Mouse (Mus musculus) embryo, embryonic 11.5 days (tissue): Measurements from ENCODE around the gene Setd1b.
A peak's percentile ranks its signal among the peaks of the same experiment; 100 is the strongest.
"Not testable (repeated sequence)": the region's sequence is repeated elsewhere in the genome, so short reads cannot be mapped to it uniquely, and the experiment has no call there.

ENCODE experiments used
- DNase-seq: peaks from one replicate; pipeline ENCODE4 v3.0.0-alpha.2; 2012; ENCODE audit warnings: low read depth, low spot score

Setd1b gene

GRCm38 (mm10) chr5:123162942-123163341 is 20.9 kb downstream of the Setd1b start:
- DNase-seq: no peak

- no peak for DNase-seq
These were observed 24.4 kb downstream of the Setd1b start for GRCm38 (mm10) chr5:123166437-123166836.

GRCm38 (mm10) chr5:123167591-123167990 is 25.6 kb downstream of the Setd1b start:
- no peak for DNase-seq

- DNase-seq: no peak
These were observed 27.3 kb downstream of the Setd1b start, which contains the start of gene Psmd9 for GRCm38 (mm10) chr5:123169284-123169683. Gene Psmd9, plus strand, starts transcription at chr5:123169413.

GRCm38 (mm10) chr5:123170365-123170764 is 28.4 kb downstream of the Setd1b start:
- no peak for DNase-seq

- DNase-seq: peak; percentile 80
These were observed 29.8 kb downstream of the Setd1b start for GRCm38 (mm10) chr5:123171646-123172350.

- no peak for DNase-seq
These were observed 36.8 kb downstream of the Setd1b start for GRCm38 (mm10) chr5:123178792-123179191.

GRCm38 (mm10) chr5:123180390-123180789 is 38.4 kb downstream of the Setd1b start:
- no peak for DNase-seq

GRCm38 (mm10) chr5:123181536-123181935 is 39.5 kb downstream of the Setd1b start:
- DNase-seq: no peak

GRCm38 (mm10) chr5:123182651-123183050 is 40.7 kb downstream of the Setd1b start, which contains the start of gene Hpd:
Gene Hpd, minus strand, starts transcription at chr5:123182727.
- no peak for DNase-seq

GRCm38 (mm10) chr5:123185966-123186365 is 44.0 kb downstream of the Setd1b start:
- no peak for DNase-seq

GRCm38 (mm10) chr5:123187306-123187705 is 45.3 kb downstream of the Setd1b start:
- DNase-seq: no peak

GRCm38 (mm10) chr5:123190912-123191311 is 48.9 kb downstream of the Setd1b start:
- no peak for DNase-seq

- DNase-seq: no peak
These were observed 49.4 kb downstream of the Setd1b start for GRCm38 (mm10) chr5:123191427-123191826.

GRCm38 (mm10) chr5:123192606-123193150 is 50.7 kb downstream of the Setd1b start:
- no peak for DNase-seq

GRCm38 (mm10) chr5:123193436-123193835 is 51.4 kb downstream of the Setd1b start:
- no peak for DNase-seq

- DNase-seq: no peak
These were observed 52.9 kb downstream of the Setd1b start for GRCm38 (mm10) chr5:123194856-123195255.

GRCm38 (mm10) chr5:123195500-123196000 is 53.6 kb downstream of the Setd1b start:
- no peak for DNase-seq

- no peak for DNase-seq
These were observed 54.8 kb downstream of the Setd1b start for GRCm38 (mm10) chr5:123196746-123197145.

GRCm38 (mm10) chr5:123198523-123198922 is 56.5 kb downstream of the Setd1b start:
- DNase-seq: no peak

GRCm38 (mm10) chr5:123200816-123201522 is 59.0 kb downstream of the Setd1b start:
- DNase-seq: not testable (repeated sequence)

- no peak for DNase-seq
These were observed 59.5 kb downstream of the Setd1b start for GRCm38 (mm10) chr5:123201523-123201892.
